Mouse (Mus musculus) C2C12 (cell line): ENCODE measurements at regions not wholly inside any gene's neighbourhood (a gene's known extent, or its start where the extent isn't known, plus 50 kb on each side); places are given as distances from the start of the nearest gene placed in this dataset.
"Not testable (repeated sequence)": the region's sequence is repeated elsewhere in the genome, so short reads cannot be mapped to it uniquely, and the experiment has no call there.

Source experiments
- H3K27me3 ChIP-seq: one replicate; pipeline ENCODE4 v1.6.1; 2011; ENCODE audit not compliant: control insufficient read depth, insufficient read depth, insufficient read length
- H3K36me3 ChIP-seq: one replicate; pipeline ENCODE4 v1.6.1; 2011; ENCODE audit not compliant: control insufficient read depth, insufficient read depth
- H3K4me3 ChIP-seq: one replicate; pipeline ENCODE4 v1.5.1; 2011; ENCODE audit warnings: mild to moderate bottlenecking, control low read depth; ENCODE audit not compliant: poor library complexity, insufficient read depth, severe bottlenecking
- H3K79me2 ChIP-seq: one replicate; pipeline ENCODE4 v1.6.1; 2011; ENCODE audit not compliant: control insufficient read depth, insufficient read depth
- H3K79me3 ChIP-seq: one replicate; pipeline ENCODE4 v1.6.1; 2011; ENCODE audit warnings: low read depth, control low read depth
- H3ac ChIP-seq: one replicate; pipeline ENCODE3; 2011; ENCODE audit warnings: low read depth; ENCODE audit not compliant: control insufficient read depth, insufficient read length
- CEBPB ChIP-seq: IDR thresholded peaks from one replicate; pipeline ENCODE4 v1.6.1; 2011; ENCODE audit warnings: low read depth, mild to moderate bottlenecking, control low read depth, moderate library complexity
- CTCF ChIP-seq: IDR thresholded peaks from one replicate; pipeline ENCODE4 v1.5.1; 2011; ENCODE audit not compliant: control insufficient read depth, insufficient read depth, insufficient read length
- FOSL1 ChIP-seq: IDR thresholded peaks from one replicate; pipeline ENCODE4 v1.8.0; 2011; ENCODE audit warnings: mild to moderate bottlenecking, low read length; ENCODE audit not compliant: poor library complexity, insufficient read depth, severe bottlenecking
- MAX ChIP-seq: IDR thresholded peaks from one replicate; pipeline ENCODE4 v1.6.1; 2011; ENCODE audit warnings: mild to moderate bottlenecking, control low read depth
- MYOD1 ChIP-seq: IDR thresholded peaks from one replicate; pipeline ENCODE4 v1.6.1; 2011; ENCODE audit warnings: low read depth; ENCODE audit not compliant: control insufficient read depth, insufficient read length
- MYOG ChIP-seq: IDR thresholded peaks from one replicate; pipeline ENCODE4 v1.6.1; 2011; ENCODE audit not compliant: control insufficient read depth, insufficient read length; ENCODE audit errors: extremely low read depth
- USF1 ChIP-seq: IDR thresholded peaks from one replicate; pipeline ENCODE4 v1.6.1; 2011; ENCODE audit warnings: low read depth, mild to moderate bottlenecking, control low read depth, moderate library complexity

DNA sequence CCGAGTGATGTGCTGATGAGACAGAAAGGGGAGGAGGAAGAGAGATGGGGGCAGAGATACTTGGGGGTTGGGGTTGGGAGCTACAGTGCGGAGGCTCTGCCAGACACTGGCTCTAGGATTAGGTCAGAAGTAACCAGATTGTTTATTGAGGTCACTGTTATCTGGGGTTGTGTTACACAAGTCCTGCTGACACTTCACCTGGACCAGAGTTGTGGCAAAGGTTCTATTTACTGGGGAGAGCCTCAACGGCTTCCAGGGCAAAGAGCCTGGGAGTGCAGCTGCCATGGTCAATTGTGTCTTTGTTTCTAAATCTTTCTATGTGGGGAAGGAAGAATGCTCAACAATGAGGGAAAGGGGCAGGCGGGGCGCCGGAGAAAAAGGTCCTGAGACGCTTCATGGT, 144.6 kb upstream of the Stt3b start:
- no peaks in the 10 kb centered on the region for H3K27me3 ChIP-seq
- H3K79me2 ChIP-seq = no peaks in the 10 kb centered on the region
- H3K4me3 ChIP-seq = no peak overlapping the region
- H3K36me3 ChIP-seq = no peaks in the 10 kb centered on the region
- TF ChIP-seq MAX (no peak), CEBPB (no peak), CTCF (no peak), USF1 (no peak), MYOG (no peak), MYOD1 (no peak), FOSL1 (no peak)
- H3K79me3 ChIP-seq = no peaks in the 10 kb centered on the region
- H3ac ChIP-seq = no peak overlapping the region

- no peaks in the 10 kb centered on the region for H3K79me3 ChIP-seq
- H3K79me2 ChIP-seq = no peaks in the 10 kb centered on the region
- no peak for TF ChIP-seq MYOG
- no peak for TF ChIP-seq CEBPB
- no peak for TF ChIP-seq FOSL1
- TF ChIP-seq MAX = no peak
- no peak for TF ChIP-seq MYOD1
- TF ChIP-seq USF1 = no peak
- no peak for TF ChIP-seq CTCF
- no peaks in the 10 kb centered on the region for H3K27me3 ChIP-seq
- no peak overlapping the region for H3ac ChIP-seq
- H3K4me3 ChIP-seq = no peak overlapping the region
- no peaks in the 10 kb centered on the region for H3K36me3 ChIP-seq
These were observed 145.9 kb upstream of the Stt3b start for GRCm38 (mm10) chr9:115456121-115456520.

- Histone ChIP-seq H3K79me2 (no peaks in the 10 kb centered on the region), H3K4me3 (no peak overlapping the region), H3K27me3 (no peaks in the 10 kb centered on the region), H3ac (no peak overlapping the region), H3K79me3 (no peaks in the 10 kb centered on the region), H3K36me3 (no peaks in the 10 kb centered on the region)
- TF ChIP-seq FOSL1 = no peak
- TF ChIP-seq CTCF = no peak
These were observed 146.4 kb upstream of the Stt3b start for GRCm38 (mm10) chr9:115456638-115457037.

DNA sequence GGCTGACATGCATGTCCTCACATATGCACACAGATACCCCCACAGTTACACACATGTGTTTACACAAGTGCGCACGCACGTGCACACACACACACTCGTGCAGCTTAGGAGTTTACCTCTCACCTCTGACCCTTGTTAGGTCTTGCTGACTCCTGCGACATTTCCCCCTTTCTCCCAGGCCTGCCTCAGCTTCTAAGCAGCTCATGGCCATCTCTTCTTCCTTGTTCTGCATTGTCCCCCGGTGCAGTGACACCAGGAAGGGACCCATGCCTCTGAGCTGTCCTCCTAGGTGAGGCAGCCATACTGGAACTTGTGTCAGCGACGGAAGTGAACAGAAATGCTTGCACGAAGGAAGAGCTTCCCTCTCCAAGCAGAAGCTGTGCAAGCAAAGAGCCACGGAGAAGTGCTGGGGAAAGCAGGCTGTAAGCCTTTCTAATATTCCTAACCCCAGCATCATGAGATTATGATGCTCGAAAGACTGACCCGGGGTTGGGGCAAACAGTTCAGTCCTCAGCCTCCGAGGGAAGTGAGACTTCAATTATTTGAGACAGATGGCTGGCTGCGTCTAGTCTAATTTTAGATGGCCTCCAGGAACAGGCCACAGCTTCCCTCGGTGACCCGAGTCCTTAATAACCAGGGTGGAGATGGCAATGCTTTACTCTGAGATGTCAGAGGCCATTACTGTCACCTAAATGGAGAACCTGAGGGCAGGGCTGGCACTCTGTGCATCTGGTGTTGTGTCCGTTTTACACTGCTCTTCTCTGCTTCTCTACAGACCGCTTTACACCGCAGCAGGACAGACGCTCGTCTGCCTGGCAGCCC, 147.9 kb upstream of the Stt3b start:
- Histone ChIP-seq H3K79me3 (no peaks in the 10 kb centered on the region), H3K27me3 (no peaks in the 10 kb centered on the region), H3K36me3 (no peaks in the 10 kb centered on the region), H3ac (no peak overlapping the region), H3K4me3 (no peak overlapping the region), H3K79me2 (no peaks in the 10 kb centered on the region)
- TF ChIP-seq MAX (no peak), CTCF (no peak), MYOG (no peak)

- not testable (repeated sequence) for H3K36me3 ChIP-seq, H3K79me2 ChIP-seq, H3K27me3 ChIP-seq, H3K4me3 ChIP-seq, H3ac ChIP-seq, H3K79me3 ChIP-seq
These were observed 148.9 kb upstream of the Stt3b start for GRCm38 (mm10) chr9:115459075-115459474.

DNA sequence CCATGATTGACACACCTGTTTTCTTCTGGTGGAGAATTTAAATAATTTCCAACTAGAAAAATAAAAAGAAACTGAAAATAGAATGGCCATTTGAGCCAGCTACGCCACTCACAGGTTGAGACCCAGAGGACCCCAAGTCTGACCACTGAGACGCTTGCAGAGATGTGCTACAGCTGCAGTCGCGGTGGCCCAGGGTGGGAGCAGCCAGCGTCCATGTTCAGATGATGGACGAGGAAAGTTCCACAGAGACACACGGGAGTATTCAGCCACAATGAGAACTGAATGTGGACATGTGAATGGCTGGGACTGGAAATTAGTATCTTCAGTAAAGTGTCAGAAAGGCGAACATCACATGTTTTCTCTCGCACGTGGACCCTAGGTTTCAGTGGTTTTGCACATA, 155.1 kb upstream of the Stt3b start:
- no peak overlapping the region for H3K4me3 ChIP-seq
- no peak overlapping the region for H3ac ChIP-seq
- H3K36me3 ChIP-seq = no peaks in the 10 kb centered on the region
- TF ChIP-seq CTCF (no peak), MAX (no peak), CEBPB (no peak), USF1 (no peak), MYOG (no peak), FOSL1 (no peak)
- H3K79me2 ChIP-seq = no peaks in the 10 kb centered on the region
- no peaks in the 10 kb centered on the region for H3K27me3 ChIP-seq
- no peaks in the 10 kb centered on the region for H3K79me3 ChIP-seq
